Mouse (Mus musculus): ENCODE results near the gene Itga9.

- TF ChIP-seq CEBPB (IDR thresholded peaks at IDR 0.05; ENCODE audit: insufficient read depth, poor library complexity, severe bottlenecking) (no peak), POLR2A (IDR thresholded peaks at IDR 0.05; ENCODE audit: insufficient read length, low read depth) (no peak), POLR2AphosphoS2 (IDR thresholded peaks at IDR 0.05; ENCODE audit: insufficient read length, low read depth) (no peak), SRF (IDR thresholded peaks at IDR 0.05; ENCODE audit: control insufficient read depth, insufficient read length, low read depth) (no peak), TCF3 (IDR thresholded peaks at IDR 0.05; ENCODE audit: insufficient read length, low read depth) (no peak), MAX (IDR thresholded peaks at IDR 0.05; ENCODE audit: low read depth) (no peak), USF1 (IDR thresholded peaks at IDR 0.05; ENCODE audit: low read depth) (no peak)
These were observed 94.4 kb downstream of the Itga9 start for GRCm38 (mm10) chr9:118700889-118701288.

Data from myocyte (in vitro differentiated cells).